Mouse (Mus musculus) C2C12 (cell line): ENCODE measurements around the gene Micu1. TPM values are rescaled to one million over a fixed set of nuclear protein-coding genes. Genes with fewer than 3 reads are reported as not detected.

Experiments used
- H3K27me3 ChIP-seq: one replicate; pipeline ENCODE4 v1.6.1; 2011; ENCODE audit not compliant: control insufficient read depth, insufficient read depth, insufficient read length
- H3K36me3 ChIP-seq: one replicate; pipeline ENCODE4 v1.6.1; 2011; ENCODE audit not compliant: control insufficient read depth, insufficient read depth
- H3K4me3 ChIP-seq: one replicate; pipeline ENCODE4 v1.5.1; 2011; ENCODE audit warnings: mild to moderate bottlenecking, control low read depth; ENCODE audit not compliant: poor library complexity, insufficient read depth, severe bottlenecking
- H3K79me2 ChIP-seq: one replicate; pipeline ENCODE4 v1.6.1; 2011; ENCODE audit not compliant: control insufficient read depth, insufficient read depth
- H3K79me3 ChIP-seq: one replicate; pipeline ENCODE4 v1.6.1; 2011; ENCODE audit warnings: low read depth, control low read depth
- H3ac ChIP-seq: one replicate; pipeline ENCODE3; 2011; ENCODE audit warnings: low read depth; ENCODE audit not compliant: control insufficient read depth, insufficient read length
- CEBPB ChIP-seq: IDR thresholded peaks from one replicate; pipeline ENCODE4 v1.6.1; 2011; ENCODE audit warnings: low read depth, mild to moderate bottlenecking, control low read depth, moderate library complexity
- CTCF ChIP-seq: IDR thresholded peaks from one replicate; pipeline ENCODE4 v1.5.1; 2011; ENCODE audit not compliant: control insufficient read depth, insufficient read depth, insufficient read length
- FOSL1 ChIP-seq: IDR thresholded peaks from one replicate; pipeline ENCODE4 v1.8.0; 2011; ENCODE audit warnings: mild to moderate bottlenecking, low read length; ENCODE audit not compliant: poor library complexity, insufficient read depth, severe bottlenecking
- MAX ChIP-seq: IDR thresholded peaks from one replicate; pipeline ENCODE4 v1.6.1; 2011; ENCODE audit warnings: mild to moderate bottlenecking, control low read depth
- MYOD1 ChIP-seq: IDR thresholded peaks from one replicate; pipeline ENCODE4 v1.6.1; 2011; ENCODE audit warnings: low read depth; ENCODE audit not compliant: control insufficient read depth, insufficient read length
- MYOG ChIP-seq: IDR thresholded peaks from one replicate; pipeline ENCODE4 v1.6.1; 2011; ENCODE audit not compliant: control insufficient read depth, insufficient read length; ENCODE audit errors: extremely low read depth
- USF1 ChIP-seq: IDR thresholded peaks from one replicate; pipeline ENCODE4 v1.6.1; 2011; ENCODE audit warnings: low read depth, mild to moderate bottlenecking, control low read depth, moderate library complexity
- polyA plus RNA-seq: library from polyadenylated mRNA; unstranded; fragments of >200 nt; fragmentation: generic; extraction: Trizol; gene quantifications from one replicate; pipeline ENCODE4 v1.2.1, GENCODE M21; 2012; ENCODE audit warnings: missing spikeins

Gene Micu1
- polyA plus RNA-seq, 1 experiment: 90.2 TPM

DNA sequence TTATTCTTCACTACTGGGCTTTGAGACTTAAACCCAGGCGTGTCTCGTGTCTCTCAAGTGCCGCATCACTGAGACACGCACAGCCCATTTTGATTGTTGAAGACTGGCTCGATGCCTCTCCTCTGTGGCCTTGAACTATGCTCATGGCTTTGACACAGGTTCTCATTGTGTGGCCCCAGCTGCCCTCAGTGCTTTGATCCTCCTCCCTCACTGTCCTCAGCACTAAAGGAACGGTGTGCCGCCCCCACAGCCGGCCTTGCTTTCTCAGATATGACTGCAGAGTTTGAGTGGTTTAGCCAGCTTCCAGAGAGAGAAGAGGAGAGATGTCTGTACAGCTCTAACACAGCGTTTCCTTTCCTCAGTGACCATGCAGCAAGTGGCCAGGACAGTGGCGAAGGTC, 158.9 kb downstream of the Micu1 start:
- TF ChIP-seq MAX: no peak
- no peak for TF ChIP-seq CEBPB
- TF ChIP-seq CTCF: no peak
- TF ChIP-seq MYOG: no peak
- TF ChIP-seq FOSL1: no peak
- TF ChIP-seq MYOD1: no peak
- TF ChIP-seq USF1: no peak
- no peaks in the 10 kb centered on the region for H3K79me2 ChIP-seq
- H3ac ChIP-seq: no peak overlapping the region

DNA sequence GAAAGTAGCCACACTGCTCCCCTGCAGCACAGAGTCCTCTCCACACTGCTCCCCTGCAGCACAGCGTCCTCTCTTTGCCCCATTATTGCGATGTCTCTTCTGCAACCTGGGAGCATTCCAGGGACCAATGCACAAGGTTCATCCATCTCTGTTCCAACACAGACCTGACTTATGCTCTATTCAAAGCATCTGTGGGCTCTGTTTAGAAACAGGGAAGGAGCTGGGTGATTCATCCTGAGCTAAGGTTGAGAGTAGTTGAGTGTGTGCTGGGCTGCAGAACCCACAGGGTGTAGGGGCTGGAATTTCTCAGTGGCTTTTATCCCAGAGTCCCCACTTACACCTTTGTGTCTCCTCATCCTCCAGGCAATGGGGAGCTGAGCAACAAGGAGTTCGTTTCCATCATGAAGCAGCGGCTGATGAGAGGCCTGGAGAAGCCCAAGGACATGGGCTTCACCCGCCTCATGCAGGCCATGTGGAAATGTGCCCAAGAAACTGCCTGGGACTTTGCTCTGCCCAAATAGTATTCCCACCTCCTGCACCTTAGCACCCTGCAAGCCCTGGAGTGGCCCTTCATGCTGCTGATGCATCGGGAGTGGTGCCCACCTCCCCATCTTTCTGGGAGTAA, 160.7 kb downstream of the Micu1 start:
- Histone ChIP-seq H3K79me2 (no peaks in the 10 kb centered on the region), H3K36me3 (peaks cover 11% of the 10 kb centered on the region), H3K79me3 (no peaks in the 10 kb centered on the region), H3K4me3 (no peak overlapping the region), H3ac (peak overlapping the region; percentile 6), H3K27me3 (no peaks in the 10 kb centered on the region)
- TF ChIP-seq MAX (no peak), MYOG (no peak), MYOD1 (no peak), FOSL1 (no peak), CEBPB (no peak), CTCF (no peak), USF1 (no peak)

More for the DNA sequence above, 158.9 kb downstream of the Micu1 start:
- Histone ChIP-seq H3K36me3 (peaks cover 11% of the 10 kb centered on the region), H3K27me3 (no peaks in the 10 kb centered on the region), H3K4me3 (no peak overlapping the region), H3K79me3 (no peaks in the 10 kb centered on the region)

- TF ChIP-seq CTCF (no peak), FOSL1 (no peak), CEBPB (no peak), MYOG (no peak), MAX (no peak), MYOD1 (no peak), USF1 (no peak)
- Histone ChIP-seq H3ac (no peak overlapping the region), H3K4me3 (no peak overlapping the region), H3K36me3 (peaks cover 11% of the 10 kb centered on the region), H3K27me3 (no peaks in the 10 kb centered on the region), H3K79me2 (no peaks in the 10 kb centered on the region), H3K79me3 (no peaks in the 10 kb centered on the region)
Observed at GRCm38 (mm10) chr10:59863620-59864019, 161.3 kb downstream of the Micu1 start.

GRCm38 (mm10) chr10:59864232-59864875, 162.1 kb downstream of the Micu1 start:
- Histone ChIP-seq H3K36me3 (peaks cover 11% of the 10 kb centered on the region), H3K79me3 (no peaks in the 10 kb centered on the region), H3K27me3 (no peaks in the 10 kb centered on the region), H3K4me3 (no peak overlapping the region), H3ac (no peak overlapping the region), H3K79me2 (no peaks in the 10 kb centered on the region)
- TF ChIP-seq MYOG: no peak
- TF ChIP-seq CTCF: no peak
- no peak for TF ChIP-seq MAX
- TF ChIP-seq MYOD1: no peak
- no peak for TF ChIP-seq FOSL1
- no peak for TF ChIP-seq CEBPB
- TF ChIP-seq USF1: no peak

DNA sequence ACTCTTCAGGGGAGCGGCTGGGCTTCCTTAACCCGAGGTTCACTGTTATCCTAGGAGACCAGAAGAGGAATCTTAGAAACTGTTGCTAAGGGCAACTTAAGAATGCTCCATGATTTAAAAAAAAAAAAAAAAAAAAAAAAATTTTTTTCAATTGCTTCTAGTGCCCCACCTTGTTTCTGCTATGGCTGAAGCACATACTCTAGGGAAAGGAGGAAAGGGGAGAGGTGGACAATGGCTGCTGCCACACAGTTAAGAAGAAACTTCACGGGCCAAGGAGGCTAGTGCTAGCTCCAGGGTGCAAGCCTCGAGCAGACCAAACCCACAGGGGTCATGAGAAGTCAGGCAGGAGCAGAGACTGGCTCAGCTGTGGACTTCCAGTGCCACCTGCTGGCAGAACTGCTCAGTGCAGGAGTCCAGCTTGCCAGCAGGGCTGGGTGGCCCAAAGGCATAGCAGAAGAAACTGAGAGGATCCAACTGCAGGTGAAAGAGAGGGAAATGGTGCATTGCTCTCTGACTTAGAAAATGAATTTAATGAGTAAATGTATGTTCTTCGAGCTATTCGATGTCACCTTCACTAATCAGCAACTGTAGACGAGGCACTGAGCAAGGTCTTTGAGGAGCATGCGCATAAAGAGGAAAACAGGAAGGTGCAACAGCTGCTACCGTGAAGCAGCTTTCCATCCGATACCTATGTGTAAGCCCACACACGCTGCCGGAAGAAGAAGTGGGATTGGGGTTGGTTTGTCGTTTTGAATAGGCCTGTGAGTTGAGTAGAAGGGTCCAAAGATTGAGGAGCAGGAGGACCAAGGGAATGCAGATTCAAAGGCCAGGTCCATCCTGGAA, 162.8 kb downstream of the Micu1 start:
- Histone ChIP-seq H3ac (no peak overlapping the region), H3K27me3 (no peaks in the 10 kb centered on the region), H3K4me3 (no peak overlapping the region), H3K79me3 (no peaks in the 10 kb centered on the region), H3K36me3 (peaks cover 11% of the 10 kb centered on the region), H3K79me2 (no peaks in the 10 kb centered on the region)
- TF ChIP-seq FOSL1 (no peak), MYOG (no peak), CEBPB (no peak), MYOD1 (no peak), USF1 (no peak), MAX (peak; percentile 77), CTCF (peak; percentile 97)

DNA sequence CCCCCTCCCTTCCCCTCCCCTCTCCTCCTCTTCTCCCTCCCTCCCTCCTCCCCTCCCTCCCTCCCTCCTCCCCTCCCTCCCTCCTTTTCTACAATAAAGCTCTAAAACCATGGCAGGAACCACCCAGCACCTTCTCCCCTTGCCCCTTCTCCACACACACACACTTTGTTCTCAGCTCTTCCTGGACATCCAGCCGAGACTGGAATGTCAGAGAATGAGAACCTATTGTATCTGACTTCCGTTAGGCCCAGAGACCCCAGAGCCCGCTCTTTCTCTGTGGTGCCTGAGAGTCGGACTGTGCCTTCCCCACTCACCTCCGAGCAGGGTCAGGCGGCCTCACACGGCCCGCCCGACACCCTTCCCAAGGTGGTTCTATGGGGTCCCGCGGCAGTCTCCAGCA, 166.0 kb downstream of the Micu1 start:
- Histone ChIP-seq H3ac (no peak overlapping the region), H3K79me3 (no peaks in the 10 kb centered on the region), H3K4me3 (no peak overlapping the region), H3K79me2 (no peaks in the 10 kb centered on the region), H3K36me3 (peaks cover 11% of the 10 kb centered on the region), H3K27me3 (no peaks in the 10 kb centered on the region)
- TF ChIP-seq MAX (no peak), MYOD1 (no peak), CTCF (no peak), USF1 (no peak), CEBPB (no peak), FOSL1 (no peak), MYOG (no peak)
